Mouse (Mus musculus) R1 (cell line): ENCODE measurements around the gene 1500009L16Rik.
A peak's percentile ranks its signal among the peaks of the same experiment; 100 is the strongest.

Experiments
- DNase-seq: peaks from one replicate; pipeline ENCODE4 v3.0.0-alpha.2; 2018; ENCODE audit warnings: low read depth, low spot score

1500009L16Rik gene

GRCm38 (mm10) chr10:83722579-83723031, at the start of gene 1500009L16Rik:
Gene 1500009L16Rik, plus strand, starts transcription at chr10:83722865.
- peak; percentile 92 for DNase-seq

GRCm38 (mm10) chr10:83681334-83681733, 41.3 kb upstream of the 1500009L16Rik start:
- no peak for DNase-seq

DNA sequence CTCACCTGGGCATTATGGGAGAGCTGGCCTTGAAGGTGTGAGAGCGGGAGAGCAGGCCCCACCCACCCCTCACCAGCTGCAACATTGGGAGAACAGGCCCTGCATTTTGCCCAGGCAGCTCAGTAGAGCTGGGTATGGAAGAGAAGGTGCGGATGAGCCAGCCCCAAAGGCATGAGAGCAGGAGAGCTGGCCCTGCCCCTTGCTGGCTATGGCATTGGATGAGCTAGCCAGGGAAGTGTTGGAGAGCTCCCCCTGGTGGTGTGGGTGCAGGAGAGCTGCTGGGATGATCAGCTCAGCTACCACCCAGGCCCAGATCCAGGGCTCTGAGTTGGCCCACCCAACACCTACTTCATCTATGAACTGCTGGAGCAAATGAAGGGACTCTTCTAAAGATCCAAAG, 34.5 kb upstream of the 1500009L16Rik start:
- DNase-seq = no peak

GRCm38 (mm10) chr10:83692175-83692895, 30.3 kb upstream of the 1500009L16Rik start:
- DNase-seq = no peak

DNA sequence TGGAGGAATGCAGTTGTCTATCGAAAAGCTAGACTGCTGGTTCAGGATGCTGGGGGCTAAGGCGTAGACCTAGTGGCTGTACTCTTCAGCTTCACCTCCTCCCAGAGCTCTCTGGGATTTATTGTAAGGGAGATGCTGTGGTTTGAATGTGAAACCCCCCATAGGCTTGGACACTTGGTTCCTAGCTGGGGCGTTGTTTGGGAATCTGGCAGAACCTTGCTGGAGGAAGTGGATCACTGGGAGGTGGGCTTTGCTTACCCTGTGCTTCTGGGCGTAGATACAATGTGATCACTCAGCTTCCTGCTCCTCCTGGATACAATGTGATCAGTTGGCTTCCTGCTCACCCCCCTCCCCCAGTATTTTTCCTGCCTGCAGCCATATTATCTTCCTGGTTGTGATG, 26.4 kb upstream of the 1500009L16Rik start:
- DNase-seq = peak; percentile 56

DNA sequence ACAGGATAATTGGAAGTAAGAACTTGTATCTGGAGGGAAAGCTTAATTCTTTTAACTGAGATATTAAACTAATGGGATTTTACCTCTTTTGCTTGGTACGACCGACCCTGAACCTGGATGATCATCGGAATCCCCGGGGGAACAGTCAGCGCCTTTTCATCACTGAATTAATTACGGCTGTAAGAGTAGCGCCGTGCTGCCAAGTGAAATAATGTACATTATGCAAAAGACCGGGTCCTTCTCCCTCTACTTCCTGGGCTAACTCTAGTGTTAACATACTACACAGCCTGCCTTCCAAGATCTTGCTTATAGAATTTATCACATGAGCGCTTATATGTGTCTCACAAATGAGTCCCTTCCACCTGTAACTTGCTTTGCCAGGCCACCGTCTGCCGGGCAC, 16.0 kb upstream of the 1500009L16Rik start:
- DNase-seq = no peak

DNA sequence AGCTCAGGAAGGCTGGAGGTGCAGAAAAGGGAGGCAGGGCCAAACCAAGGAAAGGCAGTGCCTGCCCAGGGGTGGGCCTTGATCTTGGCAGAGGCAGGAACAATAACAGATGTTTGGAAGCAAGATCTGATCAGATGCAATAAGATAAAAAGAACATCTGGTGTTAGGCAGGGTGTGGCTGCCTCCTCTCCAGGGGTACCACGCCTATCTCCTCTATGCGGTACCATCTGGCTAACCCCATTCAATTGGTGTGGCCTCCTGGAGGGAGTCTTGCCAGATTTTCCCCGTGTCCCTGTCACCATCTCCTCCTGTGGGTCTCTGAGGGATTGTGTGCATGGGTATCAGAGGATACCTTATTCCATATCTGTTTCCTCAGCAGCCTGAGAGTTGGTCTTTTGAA, 12.7 kb upstream of the 1500009L16Rik start:
- no peak for DNase-seq

DNA sequence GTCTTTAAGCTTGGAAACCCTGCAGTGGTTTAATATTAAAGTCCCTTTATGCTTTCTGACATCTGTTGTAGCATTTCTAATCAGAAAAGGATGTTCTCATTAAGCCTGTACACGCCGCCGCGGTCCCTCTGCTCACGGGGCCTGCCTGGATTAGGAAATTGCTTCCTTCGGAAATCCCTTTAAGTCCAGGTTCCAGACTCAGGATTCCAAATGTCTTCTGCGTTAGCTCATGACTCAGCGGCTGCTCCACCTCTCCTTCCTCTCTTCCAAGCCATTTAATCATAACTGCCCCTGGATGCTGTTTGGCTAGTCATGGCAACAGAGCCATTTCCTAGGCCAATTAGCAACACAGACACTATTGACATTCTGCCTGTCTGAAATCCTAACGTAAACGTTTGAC, 10.9 kb upstream of the 1500009L16Rik start:
- DNase-seq = no peak

DNA sequence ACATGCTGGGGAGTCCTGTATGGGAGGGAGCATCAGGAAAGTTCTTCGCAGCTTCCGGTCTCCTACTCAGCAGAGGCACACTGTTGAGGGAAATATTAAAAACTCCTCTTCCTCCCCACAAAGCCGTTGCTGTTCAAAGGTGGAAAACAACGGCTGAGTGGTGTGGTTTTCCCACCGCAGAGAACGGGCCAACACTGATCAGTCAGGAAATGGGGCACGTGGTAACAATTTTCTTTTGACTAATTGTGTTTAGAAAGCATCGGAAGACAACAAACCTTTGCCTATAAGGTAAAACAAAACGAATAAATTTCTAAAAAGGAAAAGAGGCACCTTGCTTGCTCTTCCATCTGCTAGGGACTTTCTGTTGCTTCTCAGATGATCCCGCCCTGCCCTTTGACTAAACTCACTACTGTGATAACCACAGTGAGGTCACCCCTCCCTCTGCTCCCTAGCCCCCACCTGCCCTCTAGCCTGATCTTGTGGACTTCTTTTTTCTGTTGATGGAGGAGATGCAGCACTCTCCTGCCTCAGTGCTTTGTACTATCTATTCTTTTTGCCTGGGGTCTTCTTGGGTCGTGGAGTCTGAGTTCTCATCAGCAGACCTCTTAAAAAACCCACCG, 3.7 kb upstream of the 1500009L16Rik start:
- no peak for DNase-seq

DNA sequence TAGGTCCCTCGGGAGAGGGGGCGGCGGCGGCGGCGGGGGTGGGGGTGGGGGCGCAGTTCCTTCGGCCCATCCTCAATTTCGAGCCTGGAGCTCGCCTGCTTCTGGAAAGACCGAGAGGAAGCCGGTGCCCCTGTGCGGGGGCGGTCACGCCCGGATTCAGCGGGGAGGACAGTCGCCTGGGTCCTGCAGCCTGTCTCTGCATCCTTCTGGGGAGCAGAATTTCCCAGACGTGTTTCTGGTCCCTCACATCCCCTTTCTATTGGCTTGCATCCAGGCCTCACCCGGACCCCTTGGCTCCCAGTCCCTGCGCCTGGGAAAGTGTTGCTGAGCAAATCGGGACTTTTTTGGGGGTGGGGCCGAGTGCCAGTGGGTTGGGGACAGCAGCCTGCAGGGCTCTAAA, 390 bp downstream of the 1500009L16Rik start:
- DNase-seq = peak; percentile 56

- peak; percentile 87 for DNase-seq
These were observed 1.8 kb downstream of the 1500009L16Rik start for GRCm38 (mm10) chr10:83724351-83725059.

DNA sequence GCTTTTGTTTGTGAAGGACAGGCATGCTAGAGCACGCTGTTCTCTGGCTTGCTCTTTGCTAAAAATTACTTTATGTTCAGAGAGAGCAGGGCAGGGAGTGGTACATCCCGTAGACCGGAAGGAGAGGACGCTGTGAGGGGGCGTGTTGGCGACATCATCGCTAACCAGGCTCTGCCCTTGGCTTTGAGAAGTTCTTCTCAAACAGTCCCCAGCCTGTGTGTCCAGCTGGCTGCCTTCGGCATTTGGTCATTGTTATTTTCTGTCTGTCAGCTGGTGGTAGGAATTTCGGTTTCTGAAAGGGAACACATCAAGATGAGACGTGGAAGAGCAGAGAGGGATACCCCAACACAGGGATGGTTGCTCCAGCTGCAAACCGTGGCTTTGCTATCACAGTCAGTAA, 3.5 kb downstream of the 1500009L16Rik start:
- no peak for DNase-seq

DNA sequence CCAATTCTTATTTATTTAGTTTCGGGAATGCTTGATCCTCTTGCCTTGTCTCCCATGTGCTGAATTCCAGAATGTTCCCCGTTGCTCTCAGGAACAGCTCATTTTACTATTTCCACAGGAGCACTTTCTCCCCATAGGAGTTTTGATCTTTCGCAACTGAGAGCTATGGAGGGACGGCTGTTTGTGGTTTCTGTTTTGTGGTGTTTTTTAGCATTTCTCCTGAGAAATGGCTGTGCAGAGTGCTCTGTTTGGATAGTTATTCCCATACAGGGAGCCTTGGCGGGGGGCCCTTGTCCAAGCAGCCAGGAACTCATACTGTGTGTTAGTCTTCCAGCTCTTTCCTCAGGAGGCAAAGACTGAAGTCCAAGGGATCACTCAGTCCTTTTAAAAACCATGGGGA, 5.2 kb downstream of the 1500009L16Rik start:
- no peak for DNase-seq

GRCm38 (mm10) chr10:83728529-83728928, 5.9 kb downstream of the 1500009L16Rik start:
- DNase-seq = peak; percentile 61

- no peak for DNase-seq
These were observed 6.4 kb downstream of the 1500009L16Rik start for GRCm38 (mm10) chr10:83729076-83729475.

- peak; percentile 82 for DNase-seq
These were observed 6.8 kb downstream of the 1500009L16Rik start for GRCm38 (mm10) chr10:83729492-83729891.

DNA sequence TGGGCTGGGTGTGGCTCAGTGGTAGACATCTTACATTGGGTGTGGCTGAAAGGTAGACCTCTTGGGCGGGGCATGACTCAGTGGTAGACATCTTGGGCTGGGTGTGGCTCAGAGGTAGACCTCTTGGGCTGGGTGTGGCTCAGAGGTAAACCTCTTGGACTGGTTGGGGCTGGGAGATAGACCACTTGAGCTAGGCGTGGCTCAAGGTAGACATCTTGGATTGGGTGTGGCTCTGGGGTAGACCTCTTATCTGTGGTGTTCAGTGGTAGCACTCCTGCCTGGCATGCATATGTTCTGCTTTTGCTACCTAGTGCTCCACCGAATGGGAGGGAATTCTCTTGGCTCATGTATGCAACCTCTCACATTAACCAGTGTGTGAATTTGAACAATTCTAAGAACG, 11.1 kb downstream of the 1500009L16Rik start:
- peak; percentile 43 for DNase-seq

DNA sequence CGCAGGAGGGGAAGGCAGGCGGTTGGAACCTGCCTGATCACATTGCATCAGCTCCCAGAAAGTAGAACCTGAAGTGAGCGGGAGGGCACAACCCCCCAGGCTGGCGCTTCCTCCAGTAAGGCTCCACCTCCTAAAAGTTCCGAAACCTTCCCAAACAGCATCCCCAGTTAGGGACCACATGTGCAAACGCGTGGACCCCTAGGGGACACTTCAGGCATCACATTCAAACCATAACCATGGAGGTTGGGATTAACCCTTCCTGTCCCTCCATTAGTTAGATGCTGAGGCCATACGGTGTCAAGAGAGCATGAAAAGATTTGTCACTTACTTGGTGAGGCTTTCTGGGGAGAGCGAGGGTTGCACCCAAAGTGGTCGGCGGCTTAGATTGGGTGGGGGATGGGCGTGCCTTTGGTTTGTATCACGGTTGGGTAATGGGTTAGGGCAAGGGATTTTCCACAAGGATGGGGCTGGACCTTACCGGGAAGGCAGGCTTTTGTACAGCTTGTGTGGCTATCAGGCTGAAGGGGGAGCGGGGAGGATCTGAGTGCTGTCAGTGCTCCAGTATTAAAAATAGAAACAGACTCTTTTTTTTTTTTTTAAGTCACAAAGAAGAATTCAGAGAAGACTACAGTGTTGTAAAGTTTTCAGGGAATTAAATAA, 16.5 kb downstream of the 1500009L16Rik start:
- DNase-seq = peak; percentile 84

DNA sequence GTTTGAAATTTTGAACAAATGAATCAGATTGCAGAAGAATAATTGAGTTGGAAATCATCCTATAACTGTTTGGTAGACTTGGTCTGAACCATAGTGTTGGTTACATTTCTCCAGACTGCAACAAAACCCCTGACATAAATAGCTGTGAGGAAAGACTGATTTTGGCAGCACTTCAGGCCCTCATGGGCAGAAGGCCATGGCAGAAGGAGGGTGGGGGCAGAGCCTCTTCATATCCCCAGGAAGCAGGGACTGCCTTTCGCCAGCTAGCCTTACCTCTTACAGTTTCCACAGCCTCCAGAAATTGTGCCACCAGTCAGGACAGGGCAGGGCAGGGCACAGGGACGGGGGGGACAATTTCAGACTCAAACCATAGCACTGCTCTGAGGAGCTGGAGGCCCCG, 22.0 kb downstream of the 1500009L16Rik start:
- no peak for DNase-seq

DNA sequence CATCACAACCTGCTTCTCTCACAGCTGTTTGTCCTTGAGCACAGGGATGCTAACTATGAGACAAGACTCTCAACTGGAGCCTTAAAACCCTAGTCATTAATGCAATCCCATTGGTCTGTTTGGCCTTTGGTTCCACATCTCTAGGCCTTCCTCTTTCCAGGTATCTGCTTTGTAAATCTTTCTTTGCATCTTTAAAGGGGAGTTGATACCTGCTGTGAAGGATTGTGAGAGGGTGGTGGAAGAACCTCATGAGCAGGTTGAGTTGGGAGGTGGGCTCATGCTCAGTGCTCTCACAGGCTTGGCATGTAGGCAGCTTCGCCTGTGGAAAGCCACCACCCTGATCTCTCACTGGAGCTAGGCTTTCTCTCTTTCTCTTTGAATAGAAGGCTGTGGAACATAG, 30.4 kb downstream of the 1500009L16Rik start:
- peak; percentile 51 for DNase-seq

DNA sequence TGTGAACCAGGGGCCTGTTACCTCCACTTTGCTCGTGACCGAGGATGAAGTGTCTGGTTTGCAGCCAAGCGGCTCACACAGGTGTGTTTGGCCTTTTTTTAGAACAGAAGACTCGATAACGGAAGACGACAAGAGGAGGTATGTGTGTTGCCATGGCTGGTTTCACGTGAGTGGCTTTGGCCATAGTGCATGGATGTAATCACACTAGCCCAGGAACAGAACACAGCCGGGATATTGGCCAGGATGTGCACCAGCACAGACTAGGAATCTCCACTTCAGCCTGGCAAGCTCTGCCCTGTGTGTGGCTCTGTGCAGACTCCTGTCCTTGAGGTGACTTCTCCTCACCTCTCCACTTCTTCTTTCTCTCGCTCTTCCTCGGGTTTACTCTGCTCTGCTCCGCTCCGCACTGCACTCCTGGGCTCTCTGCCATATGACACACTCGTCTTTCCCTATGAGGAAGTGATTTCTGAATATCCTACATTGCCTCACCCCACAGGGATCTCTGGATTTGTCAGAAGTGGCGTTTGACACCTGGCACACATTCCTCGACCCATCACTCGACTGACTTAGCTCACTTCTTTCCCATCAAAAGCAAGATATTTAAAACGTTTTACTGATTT, 34.8 kb downstream of the 1500009L16Rik start:
- DNase-seq = no peak

- DNase-seq = no peak
These were observed 36.1 kb downstream of the 1500009L16Rik start for GRCm38 (mm10) chr10:83758732-83759131.
